Mouse (Mus musculus) heart, postnatal 0 days (tissue): ENCODE results near the gene Klf12. TPM values are rescaled to one million over a fixed set of nuclear protein-coding genes. Genes with fewer than 3 reads are reported as not detected.

Experiments
- ATAC-seq: fragments of 200-750 bp; cut with Nextera tagmentation; 2 replicates; pipeline ENCODE4 v1.8.0; 2017; ENCODE audit warnings: low read depth, moderate number of reproducible peaks, moderate library complexity; ENCODE audit not compliant: insufficient read depth
- DNase-seq: peaks from one replicate; pipeline ENCODE4 v3.0.0-alpha.2; 2016; ENCODE audit warnings: low spot score
- H3K27ac ChIP-seq: fragments of 300-500 bp; sonication (generic); 2 replicates; pipeline ENCODE4 v1.5.1; 2014; ENCODE audit warnings: low read depth, mild to moderate bottlenecking
- H3K27me3 ChIP-seq: fragments of 300-500 bp; sonication (generic); 2 replicates; pipeline ENCODE4 v1.6.1; 2014; ENCODE audit warnings: low read length, mixed read lengths; ENCODE audit not compliant: control insufficient read depth, insufficient read depth
- H3K36me3 ChIP-seq: fragments of 300-500 bp; sonication (generic); replicated peaks from 2 replicates; pipeline ENCODE4 v1.6.1; 2014; ENCODE audit warnings: low read length, mixed read lengths; ENCODE audit not compliant: control insufficient read depth, insufficient read depth
- H3K4me1 ChIP-seq: fragments of 300-500 bp; sonication (generic); 2 replicates; pipeline ENCODE4 v1.6.1; 2014; ENCODE audit warnings: antibody characterized with exemption; ENCODE audit not compliant: control insufficient read depth, insufficient read depth
- H3K4me2 ChIP-seq: fragments of 300-500 bp; sonication (generic); 2 replicates; pipeline ENCODE4 v1.6.1; 2014; ENCODE audit warnings: low read depth, mild to moderate bottlenecking, low read length, moderate library complexity
- H3K4me3 ChIP-seq: fragments of 300-500 bp; sonication (generic); 2 replicates; pipeline ENCODE4 v1.5.1; 2014; ENCODE audit warnings: low read depth, low read length
- H3K9ac ChIP-seq: fragments of 300-500 bp; sonication (generic); replicated peaks from 2 replicates; pipeline ENCODE4 v1.6.1; 2014; ENCODE audit warnings: low read depth, low read length, mixed read lengths
- H3K9me3 ChIP-seq: fragments of 300-500 bp; sonication (generic); replicated peaks from 2 replicates; pipeline ENCODE4 v1.6.1; 2016; ENCODE audit warnings: low read length; ENCODE audit not compliant: control insufficient read depth
- CTCF ChIP-seq: IDR thresholded peaks from 2 replicates; pipeline ENCODE4 v1.5.1; 2016; ENCODE audit warnings: antibody characterized with exemption, control low read depth, low read depth
- EP300 ChIP-seq: IDR thresholded peaks from 2 replicates; pipeline ENCODE4 v1.6.1; 2016; ENCODE audit warnings: antibody characterized with exemption, low read depth
- WGBS: fragments of 180-500 bp; shearing (Covaris S2); extraction: QIAGEN DNeasy Blood & Tissue Kit; methylation state at CpG from one replicate; pipeline ENCODE4 v1.1.7; 2014; 5-methylcytosine and 5-hydroxymethylcytosine counted together
- polyA plus RNA-seq: library from polyadenylated mRNA; unstranded; fragments of >200 nt; fragmentation: Nextera tagmentation; extraction: Ambion mirVana; gene quantifications from 2 replicates; pipeline ENCODE4 v1.2.1, GENCODE M21; 2015
- total RNA-seq: library from RNA; depleted of rRNA; stranded (reverse); fragments of >200 nt; gene quantifications from 2 replicates; pipeline ENCODE4 v1.2.3, GENCODE M21; 2014; ENCODE audit warnings: low replicate concordance

The Klf12 gene
- total and polyA plus RNA-seq, 2 experiments from 2014 or later: 4.1 to 26.3 TPM

DNA sequence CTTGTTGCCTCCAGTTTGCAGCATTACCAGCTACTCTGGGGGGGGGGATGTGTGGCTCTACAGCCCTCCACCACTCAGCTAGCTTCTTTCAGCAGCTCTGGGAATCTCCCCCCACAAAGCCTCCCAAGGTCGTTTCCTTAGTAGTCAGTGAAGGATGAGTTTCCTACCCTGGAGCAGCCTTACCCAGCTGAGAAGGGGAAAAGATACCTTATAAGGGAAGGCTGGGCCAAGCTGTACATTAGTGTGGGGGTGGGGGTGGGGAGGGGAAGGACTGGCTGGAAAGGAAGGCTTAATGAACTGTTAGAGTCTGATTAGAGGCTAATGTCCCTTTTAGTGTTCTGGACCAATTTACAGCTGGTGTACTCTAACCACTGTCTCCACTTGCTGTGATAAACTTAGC is 172.7 kb downstream of the Klf12 start:
- no peak overlapping the region for H3K4me3 ChIP-seq
- ATAC-seq: no peak
- no peak overlapping the region for H3K4me2 ChIP-seq
- H3K27me3 ChIP-seq: no peaks in the 10 kb centered on the region
- DNase-seq: no peak
- H3K27ac ChIP-seq: no peak overlapping the region
- TF ChIP-seq EP300: no peak
- no peak for TF ChIP-seq CTCF
- WGBS: 8% methylated on average over 1 of the region's 1 CpGs
- H3K9ac ChIP-seq: no peak overlapping the region
- no peaks in the 10 kb centered on the region for H3K9me3 ChIP-seq
- no peaks in the 10 kb centered on the region for H3K36me3 ChIP-seq
- no peaks in the 10 kb centered on the region for H3K4me1 ChIP-seq

DNA sequence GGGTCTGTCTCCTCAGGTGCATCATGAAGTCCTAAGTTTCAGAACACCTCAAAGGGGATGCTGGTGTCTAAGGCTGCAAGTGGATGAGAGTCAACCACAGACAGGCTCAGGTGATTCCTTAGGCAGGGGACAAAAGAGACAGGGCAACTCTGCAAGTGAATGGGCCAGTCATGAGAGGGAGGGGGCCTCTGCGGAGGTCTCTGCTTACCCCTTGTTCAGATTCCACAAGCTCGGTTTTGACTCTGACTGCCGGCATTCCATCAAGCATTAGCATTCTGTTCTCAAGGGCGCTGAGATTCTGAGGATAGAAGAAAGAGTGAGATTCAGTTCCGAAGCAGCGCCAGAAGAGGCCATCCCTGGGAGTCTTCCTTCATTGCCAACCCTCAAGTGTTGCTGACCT is 174.9 kb downstream of the Klf12 start:
- Histone ChIP-seq H3K27me3 (no peaks in the 10 kb centered on the region), H3K9ac (no peak overlapping the region), H3K36me3 (no peaks in the 10 kb centered on the region), H3K27ac (no peak overlapping the region), H3K4me2 (no peak overlapping the region), H3K4me3 (no peak overlapping the region), H3K9me3 (no peaks in the 10 kb centered on the region), H3K4me1 (no peaks in the 10 kb centered on the region)
- WGBS: 38% methylated on average over 6 of the region's 6 CpGs
- ATAC-seq (no peak), DNase-seq (no peak)
- TF ChIP-seq CTCF: no peak
- TF ChIP-seq EP300: no peak

DNA sequence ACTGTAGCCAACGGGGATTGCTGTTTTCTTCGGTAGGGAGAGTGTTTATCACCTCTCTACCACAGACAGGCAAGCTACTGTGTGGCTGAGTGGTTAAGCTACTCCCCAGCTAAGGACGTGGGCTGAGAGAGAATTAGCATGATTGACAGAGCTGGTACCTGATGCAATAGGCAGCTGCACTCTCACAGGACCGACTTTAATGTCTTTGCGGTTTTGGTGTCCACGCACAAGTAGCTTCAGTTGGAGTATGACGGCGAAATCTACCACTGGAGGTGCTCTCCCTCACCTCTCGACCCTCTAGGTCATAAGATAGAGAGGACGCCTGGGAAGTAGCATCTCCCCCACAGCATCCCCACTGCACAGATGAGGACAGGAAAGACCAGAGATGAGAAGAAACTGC is 178.9 kb downstream of the Klf12 start:
- H3K9ac ChIP-seq: no peak overlapping the region
- H3K27ac ChIP-seq: no peak overlapping the region
- TF ChIP-seq CTCF: no peak
- TF ChIP-seq EP300: no peak
- no peaks in the 10 kb centered on the region for H3K9me3 ChIP-seq
- no peak for ATAC-seq
- H3K4me3 ChIP-seq: no peak overlapping the region
- WGBS: 81% methylated on average over 10 of the region's 10 CpGs
- H3K36me3 ChIP-seq: no peaks in the 10 kb centered on the region
- no peak for DNase-seq
- H3K4me1 ChIP-seq: no peaks in the 10 kb centered on the region
- H3K4me2 ChIP-seq: no peak overlapping the region
- no peaks in the 10 kb centered on the region for H3K27me3 ChIP-seq

DNA sequence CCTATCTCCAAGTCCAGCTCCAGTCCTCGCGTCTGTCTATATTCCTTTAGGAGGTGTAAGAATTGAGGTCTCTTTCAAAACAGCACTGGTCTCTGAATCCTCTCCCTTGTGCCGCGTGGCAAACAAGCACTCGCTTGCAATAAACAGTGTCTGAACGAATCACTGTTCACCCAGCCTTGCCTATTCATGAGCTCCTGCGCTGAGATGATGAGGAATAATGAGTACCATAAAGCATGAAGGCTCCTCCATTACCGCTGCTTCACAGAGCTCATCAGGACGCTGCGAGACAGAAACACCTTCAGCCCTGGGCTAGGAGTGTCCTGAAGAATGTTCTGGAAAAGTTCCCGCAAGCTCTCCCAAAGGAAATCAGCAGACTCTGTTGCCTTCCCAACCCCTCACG is 179.7 kb downstream of the Klf12 start:
- 90% methylated on average over 12 of the region's 12 CpGs for WGBS
- no peak for TF ChIP-seq CTCF
- no peak for TF ChIP-seq EP300
- no peaks in the 10 kb centered on the region for H3K27me3 ChIP-seq
- H3K36me3 ChIP-seq: no peaks in the 10 kb centered on the region
- no peaks in the 10 kb centered on the region for H3K9me3 ChIP-seq
- H3K9ac ChIP-seq: no peak overlapping the region
- H3K4me1 ChIP-seq: no peaks in the 10 kb centered on the region
- no peak overlapping the region for H3K27ac ChIP-seq
- H3K4me3 ChIP-seq: no peak overlapping the region
- DNase-seq (no peak), ATAC-seq (no peak)
- no peak overlapping the region for H3K4me2 ChIP-seq

DNA sequence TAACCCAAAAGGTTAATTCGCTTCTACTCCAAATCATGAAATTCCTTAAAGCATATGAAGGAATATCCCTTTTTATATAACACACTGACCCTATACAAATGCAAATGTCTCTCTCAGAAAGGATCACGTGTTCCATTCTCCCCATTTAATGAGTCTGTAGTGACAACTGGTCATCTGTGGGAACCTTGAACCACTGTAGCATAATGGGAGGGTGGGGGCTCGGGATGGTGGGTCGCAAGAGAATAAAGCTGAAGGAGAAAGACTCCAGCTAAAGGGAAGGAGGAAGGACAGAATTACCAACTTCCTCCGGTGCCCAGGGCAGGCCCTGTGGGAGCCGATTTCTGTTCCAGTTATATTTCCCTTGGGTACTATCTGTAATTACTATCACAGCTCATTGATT is 180.7 kb downstream of the Klf12 start:
- Histone ChIP-seq H3K4me3 (no peak overlapping the region), H3K9ac (no peak overlapping the region), H3K36me3 (no peaks in the 10 kb centered on the region), H3K27me3 (no peaks in the 10 kb centered on the region), H3K27ac (no peak overlapping the region), H3K9me3 (no peaks in the 10 kb centered on the region), H3K4me2 (no peak overlapping the region), H3K4me1 (no peaks in the 10 kb centered on the region)
- no peak for TF ChIP-seq EP300
- no peak for TF ChIP-seq CTCF
- ATAC-seq: no peak
- 88% methylated on average over 6 of the region's 6 CpGs for WGBS
- DNase-seq: no peak
